Mouse (Mus musculus) Muller cell, postnatal 12 days (primary cell): ENCODE results near the gene 1700123L14Rik.
"Not testable (repeated sequence)": the region's sequence is repeated elsewhere in the genome, so short reads cannot be mapped to it uniquely, and the experiment has no call there.

Experiments used
- DNase-seq: peaks from one replicate; pipeline ENCODE4 v3.0.0-alpha.2; 2015; ENCODE audit errors: inconsistent ontology term

The 1700123L14Rik gene

GRCm38 (mm10) chr6:96165818-96166379, at the start of gene 1700123L14Rik:
1700123L14Rik (minus strand) TSS chr6:96166243.
- DNase-seq: no peak

- DNase-seq: no peak
Observed at GRCm38 (mm10) chr6:96205395-96205794, 39.4 kb upstream of the 1700123L14Rik start.

GRCm38 (mm10) chr6:96198991-96199390, 32.9 kb upstream of the 1700123L14Rik start:
- DNase-seq: not testable (repeated sequence)

GRCm38 (mm10) chr6:96186517-96186916, 20.5 kb upstream of the 1700123L14Rik start:
- no peak for DNase-seq

GRCm38 (mm10) chr6:96183392-96183791, 17.3 kb upstream of the 1700123L14Rik start:
- DNase-seq: peak; percentile 95

- DNase-seq: no peak
Observed at GRCm38 (mm10) chr6:96178530-96178929, 12.5 kb upstream of the 1700123L14Rik start.

GRCm38 (mm10) chr6:96173681-96174080, 7.6 kb upstream of the 1700123L14Rik start:
- DNase-seq: no peak

GRCm38 (mm10) chr6:96167031-96167430, 988 bp upstream of the 1700123L14Rik start:
- peak; percentile 54 for DNase-seq

GRCm38 (mm10) chr6:96165403-96165802, 640 bp downstream of the 1700123L14Rik start:
- DNase-seq: no peak

GRCm38 (mm10) chr6:96143326-96143725, 22.7 kb downstream of the 1700123L14Rik start:
- no peak for DNase-seq

GRCm38 (mm10) chr6:96116534-96117272, 49.3 kb downstream of the 1700123L14Rik start:
- DNase-seq: peak; percentile 60

- DNase-seq: peak; percentile 45
Observed at GRCm38 (mm10) chr6:96116148-96116533, 49.9 kb downstream of the 1700123L14Rik start.
